Mouse (Mus musculus): ENCODE measurements around the gene Pcdh15.

- TF ChIP-seq POLR2A (IDR thresholded peaks at IDR 0.05; ENCODE audit: low read depth, low read length) (no peak), CTCF (conservative IDR thresholded peaks at IDR 0.05; ENCODE audit: insufficient read depth, insufficient read length, low read depth, low read length) (no peak)
These were observed 724.1 kb downstream of the Pcdh15 start for GRCm38 (mm10) chr10:73823214-73823613.
